Mouse (Mus musculus) A20 (cell line): ENCODE measurements at regions not wholly inside any gene's neighbourhood (a gene's known extent, or its start where the extent isn't known, plus 50 kb on each side); places are given as distances from the start of the nearest gene placed in this dataset.

ENCODE experiments used
- DNase-seq: peaks from one replicate; pipeline ENCODE4 v3.0.0-alpha.2; 2011; ENCODE audit warnings: low read depth, low spot score

GRCm38 (mm10) chr17:91226378-91226777 lies 133.5 kb upstream of the Nrxn1 start:
- no peak for DNase-seq

GRCm38 (mm10) chr17:91225916-91226315 lies 133.0 kb upstream of the Nrxn1 start:
- DNase-seq, result no peak

GRCm38 (mm10) chr17:91216429-91216828 lies 123.6 kb upstream of the Nrxn1 start:
- peak; percentile 40 for DNase-seq

- no peak for DNase-seq
Observed at GRCm38 (mm10) chr17:91182574-91182973, 89.7 kb upstream of the Nrxn1 start.

- no peak for DNase-seq
Observed at GRCm38 (mm10) chr17:91161834-91162233, 69.0 kb upstream of the Nrxn1 start.
